Mouse (Mus musculus): ENCODE results near the gene Ncbp3. TPM values are rescaled to one million over a fixed set of nuclear protein-coding genes. Genes with fewer than 3 reads are reported as not detected.

The Ncbp3 gene
- total RNA-seq, 2 experiments from 2014 or later = 2.3 to 2.4 TPM

GRCm38 (mm10) chr11:73084804-73085231, 37.2 kb downstream of the Ncbp3 start:
- no peak for DNase-seq (ENCODE audit: low spot score)

- no peak for DNase-seq (ENCODE audit: low spot score)
Measured at GRCm38 (mm10) chr11:73085391-73085790, 37.8 kb downstream of the Ncbp3 start.

- DNase-seq (ENCODE audit: low spot score) = no peak
Measured at GRCm38 (mm10) chr11:73087700-73088480, 40.3 kb downstream of the Ncbp3 start.

- DNase-seq (ENCODE audit: low spot score) = no peak
Measured at GRCm38 (mm10) chr11:73090283-73090682, 42.7 kb downstream of the Ncbp3 start, which contains the start of gene Itgae. Gene Itgae (plus strand): TSS chr11:73090583.

GRCm38 (mm10) chr11:73090826-73091225, 43.2 kb downstream of the Ncbp3 start:
- no peak for DNase-seq (ENCODE audit: low spot score)

GRCm38 (mm10) chr11:73092057-73092456, 44.5 kb downstream of the Ncbp3 start:
- DNase-seq (ENCODE audit: low spot score) = no peak

GRCm38 (mm10) chr11:73092877-73093276, 45.3 kb downstream of the Ncbp3 start:
- DNase-seq (ENCODE audit: low spot score) = no peak

GRCm38 (mm10) chr11:73094231-73094995, 46.8 kb downstream of the Ncbp3 start:
- no peak for DNase-seq (ENCODE audit: low spot score)

- no peak for DNase-seq (ENCODE audit: low spot score)
Measured at GRCm38 (mm10) chr11:73098860-73099259, 51.3 kb downstream of the Ncbp3 start.

- no peak for DNase-seq (ENCODE audit: low spot score)
Measured at GRCm38 (mm10) chr11:73099976-73100750, 52.6 kb downstream of the Ncbp3 start.

GRCm38 (mm10) chr11:73101308-73101707, 53.7 kb downstream of the Ncbp3 start:
- DNase-seq (ENCODE audit: low spot score) = no peak

GRCm38 (mm10) chr11:73105246-73105645, 57.7 kb downstream of the Ncbp3 start:
- no peak for DNase-seq (ENCODE audit: low spot score)

- peak; percentile 15 for DNase-seq (ENCODE audit: low spot score)
Measured at GRCm38 (mm10) chr11:73107358-73107757, 59.8 kb downstream of the Ncbp3 start.

- DNase-seq (ENCODE audit: low spot score) = no peak
Measured at GRCm38 (mm10) chr11:73108195-73108897, 60.8 kb downstream of the Ncbp3 start.

GRCm38 (mm10) chr11:73108898-73109625, 61.5 kb downstream of the Ncbp3 start:
- no peak for DNase-seq (ENCODE audit: low spot score)

- no peak for DNase-seq (ENCODE audit: low spot score)
Measured at GRCm38 (mm10) chr11:73109941-73110340, 62.4 kb downstream of the Ncbp3 start.

- no peak for DNase-seq (ENCODE audit: low spot score)
Measured at GRCm38 (mm10) chr11:73111414-73111813, 63.8 kb downstream of the Ncbp3 start.

- DNase-seq (ENCODE audit: low spot score) = no peak
Measured at GRCm38 (mm10) chr11:73126495-73126894, 78.9 kb downstream of the Ncbp3 start.

- no peak for DNase-seq (ENCODE audit: low spot score)
Measured at GRCm38 (mm10) chr11:73131020-73131419, 83.4 kb downstream of the Ncbp3 start.

GRCm38 (mm10) chr11:73132999-73133398, 85.4 kb downstream of the Ncbp3 start:
- no peak for DNase-seq (ENCODE audit: low spot score)
